Mouse (Mus musculus): ENCODE results near the gene Mrpl27. TPM values are rescaled to one million over a fixed set of nuclear protein-coding genes. Genes with fewer than 3 reads are reported as not detected.

Mrpl27 gene
- polyA plus RNA-seq (2014; fragmentation: Illumina TruSeq; extraction: RNeasy Lipid Tissue Mini Kit (QIAGEN cat#74804); ENCODE audit: low read depth, low replicate concordance): 30.0 TPM

GRCm38 (mm10) chr11:94653663-94654436, at the start of gene Mrpl27, which contains the start of gene Eme1:
Gene Mrpl27, plus strand, starts transcription at chr11:94653767.
Gene Eme1, minus strand, starts transcription at chr11:94653964.

GRCm38 (mm10) chr11:94629199-94629883, 24.2 kb upstream of the Mrpl27 start, which contains the start of gene Lrrc59:
Gene Lrrc59, plus strand, starts transcription at chr11:94629767.

GRCm38 (mm10) chr11:94676754-94677606, 23.4 kb downstream of the Mrpl27 start, which contains the start of gene Xylt2:
Gene Xylt2, minus strand, starts transcription at chr11:94677515.

GRCm38 (mm10) chr11:94704472-94704871, 50.9 kb downstream of the Mrpl27 start, which contains the start of gene Gm11541:
Gene Gm11541, minus strand, starts transcription at chr11:94704499.

Other genes starting within 250 kb of the Mrpl27 start
- gene Cacna1g, start 179.6 kb upstream of the Mrpl27 start, polyA plus RNA-seq (2014; fragmentation: Illumina TruSeq; extraction: RNeasy Lipid Tissue Mini Kit (QIAGEN cat#74804); ENCODE audit: low read depth, low replicate concordance): not detected
- gene Spata20, start 167.6 kb upstream of the Mrpl27 start, polyA plus RNA-seq (2014; fragmentation: Illumina TruSeq; extraction: RNeasy Lipid Tissue Mini Kit (QIAGEN cat#74804); ENCODE audit: low read depth, low replicate concordance): not detected
- not detected for gene Epn3, start 153.8 kb upstream of the Mrpl27 start, polyA plus RNA-seq (2014; fragmentation: Illumina TruSeq; extraction: RNeasy Lipid Tissue Mini Kit (QIAGEN cat#74804); ENCODE audit: low read depth, low replicate concordance)
- not detected for gene Mycbpap, start 132.0 kb upstream of the Mrpl27 start, polyA plus RNA-seq (2014; fragmentation: Illumina TruSeq; extraction: RNeasy Lipid Tissue Mini Kit (QIAGEN cat#74804); ENCODE audit: low read depth, low replicate concordance)
- 4.3 TPM for gene Rsad1, start 104.5 kb upstream of the Mrpl27 start, polyA plus RNA-seq (2014; fragmentation: Illumina TruSeq; extraction: RNeasy Lipid Tissue Mini Kit (QIAGEN cat#74804); ENCODE audit: low read depth, low replicate concordance)
- not detected for gene Chad, start 88.7 kb upstream of the Mrpl27 start, polyA plus RNA-seq (2014; fragmentation: Illumina TruSeq; extraction: RNeasy Lipid Tissue Mini Kit (QIAGEN cat#74804); ENCODE audit: low read depth, low replicate concordance)
- 84.4 TPM for gene Acsf2, start 51.9 kb upstream of the Mrpl27 start, polyA plus RNA-seq (2014; fragmentation: Illumina TruSeq; extraction: RNeasy Lipid Tissue Mini Kit (QIAGEN cat#74804); ENCODE audit: low read depth, low replicate concordance)
- gene Lrrc59, start 24.0 kb upstream of the Mrpl27 start, polyA plus RNA-seq (2014; fragmentation: Illumina TruSeq; extraction: RNeasy Lipid Tissue Mini Kit (QIAGEN cat#74804); ENCODE audit: low read depth, low replicate concordance): 37.2 TPM
- not detected for gene Eme1, start 197 bp downstream of the Mrpl27 start, polyA plus RNA-seq (2014; fragmentation: Illumina TruSeq; extraction: RNeasy Lipid Tissue Mini Kit (QIAGEN cat#74804); ENCODE audit: low read depth, low replicate concordance)
- 1.4 TPM for gene Xylt2, start 23.7 kb downstream of the Mrpl27 start, polyA plus RNA-seq (2014; fragmentation: Illumina TruSeq; extraction: RNeasy Lipid Tissue Mini Kit (QIAGEN cat#74804); ENCODE audit: low read depth, low replicate concordance)
- gene Gm11541, start 50.7 kb downstream of the Mrpl27 start, polyA plus RNA-seq (2014; fragmentation: Illumina TruSeq; extraction: RNeasy Lipid Tissue Mini Kit (QIAGEN cat#74804); ENCODE audit: low read depth, low replicate concordance): not detected
- gene Cdc34b, start 88.0 kb downstream of the Mrpl27 start, polyA plus RNA-seq (2014; fragmentation: Illumina TruSeq; extraction: RNeasy Lipid Tissue Mini Kit (QIAGEN cat#74804); ENCODE audit: low read depth, low replicate concordance): not detected
- not detected for gene Tmem92, start 128.9 kb downstream of the Mrpl27 start, polyA plus RNA-seq (2014; fragmentation: Illumina TruSeq; extraction: RNeasy Lipid Tissue Mini Kit (QIAGEN cat#74804); ENCODE audit: low read depth, low replicate concordance)